Comparison of ENCODE assay signal across 10 mouse cellular contexts in genomic region chr14:32825426-32826032, GRCm38 (mm10). TPM values are rescaled to one million over a fixed set of nuclear protein-coding genes. Genes with fewer than 3 reads are reported as not detected.
DNase-seq lines count a peak whose midpoint lies in the region; ATAC-seq lines count a peak whose summit lies in the region.
"Had no signal": no experiment of that assay in that cellular context is flagged by ENCODE, and none has a peak within 500 bp of the region (broad histone marks: within the 10 kb centered on the region; RNA-seq: fewer than 3 reads in every experiment).

No protein-coding gene starts in this region.

- H3K27ac ChIP-seq in embryonic facial prominence, embryonic 12.5 days = 0 out of 2 replicates have a peak overlapping the region, but pooled peaks have one; percentile 42
- no peak overlapping the region for H3K27ac ChIP-seq in heart, embryonic 14.5 days (replicated peaks in 1 of 2; ENCODE audit: control insufficient read depth in 1 of 2, insufficient read depth in 1 of 2, low read depth in 2 of 2, low read length in 2 of 2)
- H3K27ac ChIP-seq in kidney, embryonic 16.5 days (ENCODE audit: low read length) = peak overlapping the region; percentile 54

- H3K4me1 ChIP-seq in embryonic facial prominence, embryonic 12.5 days = peaks cover 21% of the 10 kb centered on the region
- H3K4me1 ChIP-seq in heart, embryonic 14.5 days (ENCODE audit: control insufficient read depth in 2 of 2, insufficient read depth in 2 of 2, low read length in 2 of 2) = peaks cover 17 to 20% of the 10 kb centered on the region in 2 experiments
- H3K4me1 ChIP-seq in kidney, embryonic 16.5 days (ENCODE audit: insufficient read depth, low read length) = peaks cover 41% of the 10 kb centered on the region

- no peaks in the 10 kb centered on the region for H3K36me3 ChIP-seq in embryonic facial prominence, embryonic 12.5 days
- H3K36me3 ChIP-seq in heart, embryonic 14.5 days (ENCODE audit: control insufficient read depth, insufficient read depth, low read length) = no peaks in the 10 kb centered on the region
- no peaks in the 10 kb centered on the region for H3K36me3 ChIP-seq in kidney, embryonic 16.5 days (ENCODE audit: insufficient read depth, low read length)
- H3K36me3 ChIP-seq: G1E had no signal

- no peak overlapping the region for H3K9ac ChIP-seq in embryonic facial prominence, embryonic 12.5 days
- H3K9ac ChIP-seq in heart, embryonic 14.5 days (ENCODE audit: low read length) = no peak overlapping the region
- H3K9ac ChIP-seq in kidney, embryonic 16.5 days (replicated peaks; ENCODE audit: low read length) = no peak overlapping the region

- no peaks in the 10 kb centered on the region for H3K27me3 ChIP-seq in embryonic facial prominence, embryonic 12.5 days
- H3K27me3 ChIP-seq in heart, embryonic 14.5 days (ENCODE audit: control insufficient read depth, insufficient read depth, low read length) = no peaks in the 10 kb centered on the region
- H3K27me3 ChIP-seq in kidney, embryonic 16.5 days (ENCODE audit: insufficient read depth, low read length) = no peaks in the 10 kb centered on the region

- peak overlapping the region; percentile 19 for H3K4me2 ChIP-seq in embryonic facial prominence, embryonic 12.5 days (replicated peaks)
- peak overlapping the region; percentile 48 for H3K4me2 ChIP-seq in heart, embryonic 14.5 days (ENCODE audit: low read length)
- peak overlapping the region; percentile 42 for H3K4me2 ChIP-seq in kidney, embryonic 16.5 days (replicated peaks; ENCODE audit: low read depth, low read length)

- WGBS in embryonic facial prominence, embryonic 12.5 days = 3% methylated on average over 11 of the region's 11 CpGs
- 11% methylated on average over 11 of the region's 11 CpGs for WGBS in heart, embryonic 14.5 days
- WGBS in kidney, embryonic 16.5 days = 7% methylated on average over 11 of the region's 11 CpGs

- intact Hi-C loops in left cerebral cortex, postnatal 14 days (cut with DNase I) = no loop called here

- DNase-seq in CD4-positive helper T cell, adult 2 months (ENCODE audit: low read depth, low spot score) = peak; percentile 7
- peak; percentile 77 to 90 for DNase-seq in lung, postnatal 4 days
- no peak for DNase-seq in layer of hippocampus, postnatal 25 days (ENCODE audit: extremely low spot score in 1 of 2, low spot score in 1 of 2)
- DNase-seq in frontal cortex, adult 2 months (ENCODE audit: extremely low spot score in 1 of 2, low spot score in 1 of 2) = no peak
- no peak for DNase-seq in left cerebral cortex, postnatal 14 days (ENCODE audit: low spot score in 2 of 2)

- no peaks in the 10 kb centered on the region for H3K9me3 ChIP-seq in embryonic facial prominence, embryonic 12.5 days
- peaks cover 4% of the 10 kb centered on the region; the same call in 1 of the 2 replicates for H3K9me3 ChIP-seq in heart, embryonic 14.5 days (ENCODE audit: control insufficient read depth, low read length)
- H3K9me3 ChIP-seq in kidney, embryonic 16.5 days (ENCODE audit: low read length) = no peaks in the 10 kb centered on the region

- peak; percentile 74 for ATAC-seq in embryonic facial prominence, embryonic 12.5 days (ENCODE audit: insufficient number of reproducible peaks, insufficient read depth, low FRiP score, low TSS enrichment)
- ATAC-seq in heart, embryonic 14.5 days (ENCODE audit: insufficient number of reproducible peaks, insufficient read depth, low FRiP score, low read depth) = peak; percentile 65
- ATAC-seq in kidney, embryonic 16.5 days (ENCODE audit: low FRiP score, low TSS enrichment) = peak; percentile 88

- H3K4me3 ChIP-seq in embryonic facial prominence, embryonic 12.5 days = no peak overlapping the region
- H3K4me3 ChIP-seq in heart, embryonic 14.5 days (ENCODE audit: control insufficient read depth in 1 of 2, insufficient read depth in 1 of 2, low read depth in 1 of 2, low read length in 2 of 2) = peak overlapping the region in 1 of 2 experiments; percentile 15; a peak in 1 of 4 replicates
- H3K4me3 ChIP-seq in kidney, embryonic 16.5 days (ENCODE audit: low read length) = peak overlapping the region; percentile 18; the same call in 1 of the 2 replicates

RNA-seq across cellular contexts. Expression of gene Fam170b, which starts 8.2 kb away (rescaled TPM):
- not detected in 2 replicates for polyA plus RNA-seq in embryonic facial prominence, embryonic 12.5 days (2016; fragmentation: Nextera tagmentation; extraction: Ambion mirVana)
- 0.19 TPM in 1 of 2 replicates, not detected in the other for polyA plus RNA-seq in heart, embryonic 14.5 days (2014; fragmentation: Nextera tagmentation; extraction: Ambion mirVana)
- 0.10 and 0.15 TPM in 2 replicates for polyA plus RNA-seq in kidney, embryonic 16.5 days (2015; fragmentation: Nextera tagmentation; extraction: Ambion mirVana)
- not detected for total RNA-seq in layer of hippocampus, postnatal 25 days (2021)
- polyA plus RNA-seq in frontal cortex, adult 2 months (2012; rRNA removed) = not detected in 2 replicates
- not detected for total RNA-seq in left cerebral cortex, postnatal 14 days (2021)
- polyA plus RNA-seq: G1E; large intestine, adult 2 months had no signal

RNA-seq across cellular contexts. Expression of gene Vstm4, which starts 31.0 kb away (rescaled TPM):
- polyA plus RNA-seq in embryonic facial prominence, embryonic 12.5 days (2016; fragmentation: Nextera tagmentation; extraction: Ambion mirVana) = 10.5 and 12.8 TPM in 2 replicates
- polyA plus RNA-seq in heart, embryonic 14.5 days (2014; fragmentation: Nextera tagmentation; extraction: Ambion mirVana) = 20.3 and 21.9 TPM in 2 replicates
- 45.7 and 51.8 TPM in 2 replicates for polyA plus RNA-seq in kidney, embryonic 16.5 days (2015; fragmentation: Nextera tagmentation; extraction: Ambion mirVana)
- 1 to 10 TPM; 3.6 to 4.6 TPM for total RNA-seq in layer of hippocampus, postnatal 25 days (2021)
- 6.1 and 7.3 TPM in 2 replicates for polyA plus RNA-seq in frontal cortex, adult 2 months (2012; rRNA removed)
- total RNA-seq in left cerebral cortex, postnatal 14 days (2021) = 1 to 10 TPM; 4.3 to 5.2 TPM
- polyA plus RNA-seq: G1E had no signal

RNA-seq across cellular contexts. Expression of gene Tmem273, which starts 39.8 kb away (rescaled TPM):
- 0.26 TPM in 1 of 2 replicates, not detected in the other for polyA plus RNA-seq in embryonic facial prominence, embryonic 12.5 days (2016; fragmentation: Nextera tagmentation; extraction: Ambion mirVana)
- 0.53 and 0.84 TPM in 2 replicates for polyA plus RNA-seq in heart, embryonic 14.5 days (2014; fragmentation: Nextera tagmentation; extraction: Ambion mirVana)
- 0.69 and 0.95 TPM in 2 replicates for polyA plus RNA-seq in kidney, embryonic 16.5 days (2015; fragmentation: Nextera tagmentation; extraction: Ambion mirVana)
- under 1 TPM; 0.33 to 0.64 TPM for total RNA-seq in layer of hippocampus, postnatal 25 days (2021)
- polyA plus RNA-seq in frontal cortex, adult 2 months (2012; rRNA removed) = 1.4 TPM in 2 replicates
- total RNA-seq in left cerebral cortex, postnatal 14 days (2021) = under 1 TPM; 0.36 to 0.72 TPM
- total RNA-seq: G1E had no signal
- polyA plus RNA-seq: G1E had no signal

Comparison
In these comparisons a context has a peak if more than half of its experiments do, and no peak if none do; other contexts are left out.
1. DNase-seq: peak in CD4-positive helper T cell, adult 2 months (single experiment) and lung, postnatal 4 days (2 of 2); none in layer of hippocampus, postnatal 25 days (0 of 2), frontal cortex, adult 2 months (0 of 2) and left cerebral cortex, postnatal 14 days (0 of 2).
2. H3K27ac ChIP-seq: peak in embryonic facial prominence, embryonic 12.5 days (single experiment) and kidney, embryonic 16.5 days (single experiment); none in heart, embryonic 14.5 days (0 of 2).
3. Peak in every context shown above with its lines, with median percentiles within 50 percentile points of each other: ATAC-seq and H3K4me2 ChIP-seq.